Mouse (Mus musculus) small intestine, adult 2 months (tissue): ENCODE results near the gene Sae1.

Source experiments
- CTCF ChIP-seq: fragments of 200-500 bp; IDR thresholded peaks from 2 replicates; pipeline ENCODE4 v1.5.1; 2012; ENCODE audit warnings: low read depth, mild to moderate bottlenecking, control low read depth, inconsistent platforms, low read length, moderate library complexity, mixed read lengths; ENCODE audit not compliant: insufficient replicate concordance, insufficient read length; ENCODE audit errors: extremely low read depth
- POLR2A ChIP-seq: fragments of 200-500 bp; IDR thresholded peaks from 2 replicates; pipeline ENCODE4 v1.6.1; 2012; ENCODE audit warnings: low read depth, mild to moderate bottlenecking, control low read depth, inconsistent platforms, low read length, moderate library complexity

- TF ChIP-seq CTCF (no peak), POLR2A (peak; percentile 46; the same call in 1 of the 2 replicates)
Measured at GRCm38 (mm10) chr7:16420493-16421118, 33.0 kb upstream of the Sae1 start.
